Mouse (Mus musculus) embryonic facial prominence, embryonic 11.5 days (tissue): Measurements from ENCODE around the gene Efl1. TPM values are rescaled to one million over a fixed set of nuclear protein-coding genes. Genes with fewer than 3 reads are reported as not detected.

Experiments
- ATAC-seq: fragments of 200-750 bp; cut with Nextera tagmentation; replicated peaks from 2 replicates; pipeline ENCODE4 v1.8.0; 2017; ENCODE audit warnings: low read depth; ENCODE audit not compliant: insufficient number of reproducible peaks, low FRiP score, low TSS enrichment
- DNase-seq: peaks from one replicate; pipeline ENCODE4 v3.0.0-alpha.2; 2015; ENCODE audit warnings: low spot score
- H3K27ac ChIP-seq: fragments of 300-500 bp; sonication (generic); replicated peaks from 2 replicates; pipeline ENCODE4 v1.5.1; 2014; ENCODE audit warnings: mild to moderate bottlenecking, low read depth, low read length, control low read depth
- H3K27me3 ChIP-seq: fragments of 300-500 bp; sonication (generic); 2 replicates; pipeline ENCODE4 v1.6.1; 2014; ENCODE audit warnings: mild to moderate bottlenecking, low read length, moderate library complexity, mixed read lengths; ENCODE audit not compliant: control insufficient read depth, insufficient read depth
- H3K36me3 ChIP-seq: fragments of 300-500 bp; sonication (generic); replicated peaks from 2 replicates; pipeline ENCODE4 v1.6.1; 2014; ENCODE audit warnings: low read depth, mild to moderate bottlenecking, low read length, moderate library complexity, mixed read lengths; ENCODE audit not compliant: control insufficient read depth, insufficient read depth
- H3K4me1 ChIP-seq: fragments of 300-500 bp; sonication (generic); 2 replicates; pipeline ENCODE4 v1.6.1; 2014; ENCODE audit warnings: low read length, mixed read lengths; ENCODE audit not compliant: control insufficient read depth, insufficient read depth
- H3K4me2 ChIP-seq: fragments of 300-500 bp; sonication (generic); 2 replicates; pipeline ENCODE4 v1.6.1; 2014; ENCODE audit warnings: low read depth, mild to moderate bottlenecking, control low read depth, low read length, moderate library complexity
- H3K4me3 ChIP-seq: fragments of 300-500 bp; sonication (generic); 2 replicates; pipeline ENCODE4 v1.5.1; 2014; ENCODE audit warnings: low read depth, low read length, control low read depth
- H3K9ac ChIP-seq: fragments of 300-500 bp; sonication (generic); replicated peaks from 2 replicates; pipeline ENCODE4 v1.6.1; 2014; ENCODE audit warnings: mild to moderate bottlenecking, control low read depth, low read length
- H3K9me3 ChIP-seq: fragments of 300-500 bp; sonication (generic); replicated peaks from 2 replicates; pipeline ENCODE4 v1.6.1; 2016; ENCODE audit warnings: mild to moderate bottlenecking, low read length, inconsistent platforms, mixed read lengths; ENCODE audit not compliant: control insufficient read depth
- WGBS: fragments of 180-500 bp; shearing (Covaris S2); extraction: QIAGEN DNeasy Blood & Tissue Kit; methylation state at CpG from one replicate; pipeline ENCODE4 v1.1.7; 2014; 5-methylcytosine and 5-hydroxymethylcytosine counted together
- polyA plus RNA-seq: library from polyadenylated mRNA; unstranded; fragments of >200 nt; fragmentation: Nextera tagmentation; extraction: Ambion mirVana; gene quantifications from 2 replicates; pipeline ENCODE4 v1.2.1, GENCODE M21; 2014

Efl1 gene
- polyA plus RNA-seq: 23.2 and 24.0 TPM in 2 replicates

DNA sequence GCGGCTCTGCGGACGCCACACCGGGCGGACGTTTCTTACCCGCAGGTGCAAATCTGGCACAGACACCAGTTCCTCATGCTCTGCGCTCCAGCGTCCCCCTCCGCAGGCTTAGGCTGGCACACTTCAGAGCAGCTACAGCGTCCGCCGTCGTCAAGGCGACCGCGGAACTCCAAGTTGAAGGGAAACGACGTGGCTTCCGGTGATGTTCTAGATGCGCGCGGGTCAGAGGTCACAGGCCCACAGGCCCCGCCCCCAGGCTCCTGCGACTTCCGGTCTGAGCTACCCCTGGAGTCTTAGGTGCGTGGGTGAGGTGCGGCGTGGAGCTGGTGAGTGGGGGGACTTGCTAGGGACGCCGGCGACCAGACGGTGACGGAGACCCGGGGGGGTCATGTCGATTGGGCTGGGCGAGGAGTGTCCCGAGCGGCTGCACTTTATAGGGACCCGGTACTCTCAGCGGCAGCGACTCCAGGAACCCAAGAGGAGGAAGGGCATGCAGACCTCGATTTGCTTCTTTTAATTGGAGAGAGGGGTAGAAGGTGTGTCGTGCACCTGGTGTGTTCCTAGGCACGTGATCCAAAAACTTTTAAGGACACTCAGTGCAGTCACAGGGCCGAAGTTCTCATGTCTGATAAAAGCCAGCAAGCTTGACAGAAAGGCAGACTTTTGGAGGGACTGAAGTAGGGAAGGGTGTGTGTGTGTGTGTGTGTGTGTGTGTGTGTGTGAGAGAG is at the start of gene Efl1, which contains the start of gene Saxo2:
Efl1 (plus strand) TSS at position 262 of the 728 bp plus-strand sequence.
Saxo2 (minus strand) TSS at position 176 of the 728 bp plus-strand sequence.
- peak; percentile 99 for ATAC-seq

DNA sequence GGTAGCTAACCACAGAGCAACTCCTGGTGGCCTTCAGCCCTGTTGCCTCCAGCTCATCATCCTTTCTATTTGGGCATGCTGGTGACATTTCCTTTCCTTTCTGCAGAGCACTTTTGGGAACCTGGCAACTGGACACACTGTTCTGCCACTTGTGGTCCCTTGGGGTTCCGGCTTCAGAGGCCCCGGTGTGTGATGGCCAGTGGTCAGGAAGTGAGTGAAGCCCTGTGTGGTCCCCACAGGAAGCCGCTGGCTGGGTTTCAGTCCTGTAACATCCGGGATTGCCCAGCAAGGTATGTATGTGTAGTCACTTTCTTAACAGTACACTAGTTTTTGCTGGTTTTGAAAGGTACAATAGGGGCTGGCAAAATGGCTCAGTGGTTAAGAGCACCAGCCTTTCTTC is 46.4 kb upstream of the Efl1 start:
- H3K4me1 ChIP-seq: no peaks in the 10 kb centered on the region
- H3K4me3 ChIP-seq: no peak overlapping the region
- H3K27ac ChIP-seq: no peak overlapping the region
- no peak overlapping the region for H3K9ac ChIP-seq
- WGBS: 80% methylated on average over 4 of the region's 4 CpGs
- no peak for ATAC-seq
- DNase-seq: no peak
- no peaks in the 10 kb centered on the region for H3K9me3 ChIP-seq
- H3K27me3 ChIP-seq: no peaks in the 10 kb centered on the region
- no peak overlapping the region for H3K4me2 ChIP-seq
- no peaks in the 10 kb centered on the region for H3K36me3 ChIP-seq

More for the DNA sequence above, at the start of gene Efl1, which contains the start of gene Saxo2:
- H3K9ac ChIP-seq: peak within 1 kb of the TSS; percentile 71
- H3K27ac ChIP-seq: no peak within 1 kb of the TSS
- H3K9me3 ChIP-seq: no peaks in the 10 kb centered on the region
- H3K36me3 ChIP-seq: no peaks in the 10 kb centered on the region
- H3K4me3 ChIP-seq: peak within 1 kb of the TSS; percentile 79
- H3K4me2 ChIP-seq: peak within 1 kb of the TSS; percentile 65
- H3K27me3 ChIP-seq: no peaks in the 10 kb centered on the region
- DNase-seq: peak; percentile 95
- no peaks in the 10 kb centered on the region; the same call in 1 of the 2 replicates for H3K4me1 ChIP-seq
- under 1% methylated on average over 46 of the region's 46 CpGs for WGBS

DNA sequence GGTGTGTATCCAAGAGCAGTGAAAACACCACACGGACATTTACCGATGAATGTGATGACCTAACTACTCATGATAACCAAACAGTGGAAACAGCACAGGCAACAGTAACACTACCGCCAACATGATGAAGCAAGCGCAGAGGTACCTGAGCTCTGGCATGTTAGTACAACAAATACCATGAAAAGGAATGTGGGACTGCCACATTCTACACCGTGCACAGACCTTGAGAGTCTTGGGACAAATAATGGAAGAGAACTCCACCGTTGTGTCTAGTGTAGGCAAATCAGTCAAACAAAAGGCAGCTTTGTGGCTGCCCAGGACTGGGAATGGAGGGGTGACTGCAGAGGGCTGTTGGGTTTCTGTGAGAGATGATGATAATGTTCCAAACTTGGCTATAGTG is 43.0 kb upstream of the Efl1 start:
- no peak for DNase-seq
- Histone ChIP-seq H3K9me3 (no peaks in the 10 kb centered on the region), H3K4me1 (no peaks in the 10 kb centered on the region), H3K27me3 (no peaks in the 10 kb centered on the region), H3K27ac (no peak overlapping the region), H3K4me3 (no peak overlapping the region), H3K9ac (no peak overlapping the region), H3K4me2 (no peak overlapping the region), H3K36me3 (no peaks in the 10 kb centered on the region)
- no peak for ATAC-seq
- WGBS: 77% methylated on average over 6 of the region's 6 CpGs

- WGBS: 67% methylated on average over 3 of the region's 3 CpGs
- no peak overlapping the region for H3K9ac ChIP-seq
- DNase-seq (peak; percentile 50), ATAC-seq (no peak)
- H3K9me3 ChIP-seq: no peaks in the 10 kb centered on the region
- no peak overlapping the region for H3K27ac ChIP-seq
- H3K27me3 ChIP-seq: no peaks in the 10 kb centered on the region
- no peaks in the 10 kb centered on the region for H3K4me1 ChIP-seq
- H3K4me3 ChIP-seq: no peak overlapping the region
- H3K4me2 ChIP-seq: no peak overlapping the region
- H3K36me3 ChIP-seq: no peaks in the 10 kb centered on the region
Measured at GRCm38 (mm10) chr7:82609629-82610028, 38.8 kb upstream of the Efl1 start.

DNA sequence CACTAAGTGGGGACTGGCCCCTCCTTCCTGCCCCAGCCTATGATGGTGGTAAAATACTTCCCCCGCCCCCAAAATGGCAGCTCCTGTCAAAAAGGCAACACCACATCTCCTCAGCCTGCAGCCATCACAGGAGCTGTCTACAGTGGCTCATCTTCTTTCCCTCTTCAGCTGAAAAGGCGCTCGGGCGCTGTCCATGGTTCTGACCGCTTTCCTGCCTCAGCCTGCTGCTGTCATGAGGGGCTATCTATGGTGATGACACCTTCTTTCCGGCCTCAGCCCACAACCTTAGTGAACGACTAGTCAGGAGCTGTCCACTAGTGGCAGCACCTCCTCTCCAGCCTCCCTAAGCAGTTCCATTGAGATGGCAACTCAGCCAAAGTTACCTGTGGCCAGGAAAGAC is 23.1 kb upstream of the Efl1 start:
- no peak overlapping the region for H3K4me3 ChIP-seq
- H3K4me1 ChIP-seq: no peaks in the 10 kb centered on the region
- H3K9me3 ChIP-seq: no peaks in the 10 kb centered on the region
- no peaks in the 10 kb centered on the region for H3K27me3 ChIP-seq
- no peak overlapping the region for H3K4me2 ChIP-seq
- WGBS: 18% methylated on average over 7 of the region's 7 CpGs
- no peak overlapping the region for H3K27ac ChIP-seq
- H3K9ac ChIP-seq: no peak overlapping the region
- H3K36me3 ChIP-seq: no peaks in the 10 kb centered on the region
- DNase-seq (peak; percentile 78), ATAC-seq (no peak)

- Histone ChIP-seq H3K27me3 (no peaks in the 10 kb centered on the region), H3K9me3 (no peaks in the 10 kb centered on the region), H3K36me3 (no peaks in the 10 kb centered on the region), H3K4me3 (no peak overlapping the region), H3K9ac (no peak overlapping the region), H3K4me1 (no peaks in the 10 kb centered on the region; the same call in 1 of the 2 replicates), H3K4me2 (no peak overlapping the region), H3K27ac (no peak overlapping the region)
- ATAC-seq: no peak
- no peak for DNase-seq
- 83% methylated on average over 3 of the region's 3 CpGs for WGBS
Measured at GRCm38 (mm10) chr7:82647183-82647582, 1.2 kb upstream of the Efl1 start.

DNA sequence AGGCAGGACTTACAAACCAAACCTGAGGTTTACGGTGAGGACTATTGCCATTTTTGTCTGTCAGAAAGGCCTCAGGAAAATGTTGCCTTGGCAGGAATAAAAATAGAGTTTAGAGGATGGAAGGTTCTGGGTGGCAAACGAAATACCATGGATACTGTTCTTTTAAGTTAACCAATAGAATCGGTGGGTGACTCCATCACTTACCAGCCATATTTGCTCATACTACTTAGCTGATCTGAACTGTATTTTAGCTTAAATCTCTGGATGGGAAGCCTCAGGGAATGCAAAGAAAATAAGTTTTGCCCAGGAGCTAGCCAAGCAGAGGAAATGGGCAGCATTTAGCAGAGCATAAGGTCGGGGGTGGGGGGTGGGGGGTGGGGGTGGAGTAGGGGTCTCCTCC is 505 bp upstream of the Efl1 start:
- whole genome bisulfite sequencing: 36% methylated on average over 4 of the region's 4 CpGs
- Histone ChIP-seq H3K9ac (peak overlapping the region; percentile 71), H3K36me3 (no peaks in the 10 kb centered on the region), H3K27ac (no peak overlapping the region), H3K4me1 (no peaks in the 10 kb centered on the region; the same call in 1 of the 2 replicates), H3K4me3 (peak overlapping the region; percentile 79), H3K4me2 (peak overlapping the region; percentile 65), H3K27me3 (no peaks in the 10 kb centered on the region), H3K9me3 (no peaks in the 10 kb centered on the region)
- ATAC-seq (no peak; the same call in 1 of the 2 replicates), DNase-seq (no peak)

GRCm38 (mm10) chr7:82649081-82649445 is 649 bp downstream of the Efl1 start:
- Histone ChIP-seq H3K27ac (no peak overlapping the region), H3K9ac (peak overlapping the region; percentile 71), H3K4me3 (peak overlapping the region; percentile 79), H3K27me3 (no peaks in the 10 kb centered on the region), H3K4me2 (peak overlapping the region; percentile 65), H3K36me3 (no peaks in the 10 kb centered on the region), H3K4me1 (no peaks in the 10 kb centered on the region; the same call in 1 of the 2 replicates), H3K9me3 (no peaks in the 10 kb centered on the region)
- ATAC-seq: peak; percentile 30; the same call in 1 of the 2 replicates
- 14% methylated on average over 6 of the region's 6 CpGs for WGBS
- no peak for DNase-seq
